Mouse (Mus musculus): ENCODE measurements at regions not wholly inside any gene's neighbourhood (a gene's known extent, or its start where the extent isn't known, plus 50 kb on each side); places are given as distances from the start of the nearest gene placed in this dataset.

DNA sequence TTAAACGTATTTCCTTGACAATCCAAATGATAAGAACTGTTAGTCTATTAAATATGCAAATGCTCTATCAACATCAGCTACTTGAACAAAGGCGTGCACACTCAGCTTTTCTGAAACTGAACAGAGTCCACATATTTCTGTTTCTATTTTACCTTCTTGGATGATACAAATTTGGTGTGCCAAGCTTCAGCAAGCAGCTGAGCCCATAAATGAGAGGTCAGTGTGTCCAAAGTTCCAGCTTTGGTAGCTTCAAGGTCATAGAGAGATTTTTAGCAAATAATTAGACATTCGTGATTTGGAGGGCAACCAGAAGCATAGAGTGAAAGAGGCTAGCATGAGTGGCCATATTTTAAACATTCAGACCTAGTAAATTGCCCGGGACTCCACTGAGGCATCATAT lies 140.7 kb upstream of the Pkn2 start:
- H3K36me3 ChIP-seq (ENCODE audit: control insufficient read depth, insufficient read depth, low read length, poor library complexity, severe bottlenecking): no peaks in the 10 kb centered on the region
- H3K4me1 ChIP-seq (ENCODE audit: control insufficient read depth in 2 of 2, insufficient read depth in 2 of 2, low read length in 2 of 2, poor library complexity in 1 of 2): no peaks in the 10 kb centered on the region
- in situ Hi-C loops (cut with MboI; ENCODE audit: low sequenced_read_pairs in 2 of 2, unreplicated experiment in 2 of 2): no loop called here
- no peaks in the 10 kb centered on the region for H3K9me3 ChIP-seq (ENCODE audit: control insufficient read depth, insufficient read depth, low read depth, low read length)
- DNase-seq (ENCODE audit: low read depth, low spot score): no peak
- H3K9ac ChIP-seq (ENCODE audit: insufficient read depth, low read depth, low read length, poor library complexity, severe bottlenecking): no peak overlapping the region
- H3K4me3 ChIP-seq (ENCODE audit: insufficient read depth in 1 of 2, low read depth in 1 of 2, low read length in 2 of 2, poor library complexity in 1 of 2, severe bottlenecking in 1 of 2): no peak overlapping the region
- no peak for TF ChIP-seq HCFC1 (IDR thresholded peaks at IDR 0.05; ENCODE audit: borderline replicate concordance, insufficient read depth, low read length)
- no peak for TF ChIP-seq MAFK (IDR thresholded peaks at IDR 0.05; ENCODE audit: insufficient read depth, low read depth, low read length)
- TF ChIP-seq ZC3H11A (IDR thresholded peaks at IDR 0.05; ENCODE audit: borderline replicate concordance, low read depth, low read length): no peak
- TF ChIP-seq CHD2 (IDR thresholded peaks at IDR 0.05; ENCODE audit: low read depth, low read length): no peak
- TF ChIP-seq ZNF384 (IDR thresholded peaks at IDR 0.05; ENCODE audit: low read depth, low read length): no peak
- no peak overlapping the region for H3K27ac ChIP-seq (ENCODE audit: insufficient read depth, low read depth, low read length, poor library complexity, severe bottlenecking)

GRCm38 (mm10) chr3:143021159-143021871 lies 139.5 kb upstream of the Pkn2 start:
- DNase-seq (ENCODE audit: low read depth, low spot score): no peak
- Histone ChIP-seq H3K9me3 (ENCODE audit: control insufficient read depth, insufficient read depth, low read depth, low read length) (no peaks in the 10 kb centered on the region), H3K27ac (ENCODE audit: insufficient read depth, low read depth, low read length, poor library complexity, severe bottlenecking) (no peak overlapping the region), H3K36me3 (ENCODE audit: control insufficient read depth, insufficient read depth, low read length, poor library complexity, severe bottlenecking) (no peaks in the 10 kb centered on the region), H3K4me1 (ENCODE audit: control insufficient read depth in 2 of 2, insufficient read depth in 2 of 2, low read length in 2 of 2, poor library complexity in 1 of 2) (no peaks in the 10 kb centered on the region), H3K9ac (ENCODE audit: insufficient read depth, low read depth, low read length, poor library complexity, severe bottlenecking) (no peak overlapping the region), H3K4me3 (ENCODE audit: insufficient read depth in 1 of 2, low read depth in 1 of 2, low read length in 2 of 2, poor library complexity in 1 of 2, severe bottlenecking in 1 of 2) (no peak overlapping the region)
- in situ Hi-C loops (cut with MboI; ENCODE audit: low sequenced_read_pairs in 2 of 2, unreplicated experiment in 2 of 2): no loop called here
- TF ChIP-seq ZNF384 (IDR thresholded peaks at IDR 0.05; ENCODE audit: low read depth, low read length) (no peak), HCFC1 (IDR thresholded peaks at IDR 0.05; ENCODE audit: borderline replicate concordance, insufficient read depth, low read length) (no peak), MAFK (IDR thresholded peaks at IDR 0.05; ENCODE audit: insufficient read depth, low read depth, low read length) (no peak), ZC3H11A (IDR thresholded peaks at IDR 0.05; ENCODE audit: borderline replicate concordance, low read depth, low read length) (no peak), CHD2 (IDR thresholded peaks at IDR 0.05; ENCODE audit: low read depth, low read length) (no peak)

GRCm38 (mm10) chr3:143017480-143017879 lies 135.7 kb upstream of the Pkn2 start:
- H3K27ac ChIP-seq (ENCODE audit: insufficient read depth, low read depth, low read length, poor library complexity, severe bottlenecking): no peak overlapping the region
- no peaks in the 10 kb centered on the region for H3K36me3 ChIP-seq (ENCODE audit: control insufficient read depth, insufficient read depth, low read length, poor library complexity, severe bottlenecking)
- no peak for DNase-seq (ENCODE audit: low read depth, low spot score)
- H3K9ac ChIP-seq (ENCODE audit: insufficient read depth, low read depth, low read length, poor library complexity, severe bottlenecking): no peak overlapping the region
- TF ChIP-seq HCFC1 (IDR thresholded peaks at IDR 0.05; ENCODE audit: borderline replicate concordance, insufficient read depth, low read length): no peak
- no peak for TF ChIP-seq ZC3H11A (IDR thresholded peaks at IDR 0.05; ENCODE audit: borderline replicate concordance, low read depth, low read length)
- TF ChIP-seq MAFK (IDR thresholded peaks at IDR 0.05; ENCODE audit: insufficient read depth, low read depth, low read length): no peak
- no peak for TF ChIP-seq ZNF384 (IDR thresholded peaks at IDR 0.05; ENCODE audit: low read depth, low read length)
- TF ChIP-seq CHD2 (IDR thresholded peaks at IDR 0.05; ENCODE audit: low read depth, low read length): no peak
- no peaks in the 10 kb centered on the region for H3K4me1 ChIP-seq (ENCODE audit: control insufficient read depth in 2 of 2, insufficient read depth in 2 of 2, low read length in 2 of 2, poor library complexity in 1 of 2)
- in situ Hi-C loops (cut with MboI; ENCODE audit: low sequenced_read_pairs in 2 of 2, unreplicated experiment in 2 of 2): no loop called here
- no peaks in the 10 kb centered on the region for H3K9me3 ChIP-seq (ENCODE audit: control insufficient read depth, insufficient read depth, low read depth, low read length)
- no peak overlapping the region for H3K4me3 ChIP-seq (ENCODE audit: insufficient read depth in 1 of 2, low read depth in 1 of 2, low read length in 2 of 2, poor library complexity in 1 of 2, severe bottlenecking in 1 of 2)

DNA sequence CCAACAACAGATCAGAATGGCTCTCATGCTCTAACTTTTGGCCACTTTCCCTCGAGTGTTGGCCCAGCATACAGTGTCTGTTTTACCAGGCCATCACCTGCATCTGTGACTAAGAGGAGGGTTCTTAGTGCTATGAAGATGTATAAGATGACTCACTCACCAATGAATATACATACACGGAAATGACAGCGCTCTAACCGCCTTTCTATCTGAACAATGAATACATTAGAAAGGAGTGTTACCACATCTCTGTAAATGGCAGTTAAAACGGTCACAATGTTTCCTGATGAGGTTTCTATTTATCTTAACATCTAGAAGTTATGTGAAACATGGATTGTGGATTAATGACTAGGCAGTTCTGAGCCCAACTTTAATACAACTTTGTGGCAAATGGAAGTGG lies 135.0 kb upstream of the Pkn2 start:
- no peak overlapping the region for H3K9ac ChIP-seq (ENCODE audit: insufficient read depth, low read depth, low read length, poor library complexity, severe bottlenecking)
- no peak overlapping the region for H3K4me3 ChIP-seq (ENCODE audit: insufficient read depth in 1 of 2, low read depth in 1 of 2, low read length in 2 of 2, poor library complexity in 1 of 2, severe bottlenecking in 1 of 2)
- no peaks in the 10 kb centered on the region for H3K36me3 ChIP-seq (ENCODE audit: control insufficient read depth, insufficient read depth, low read length, poor library complexity, severe bottlenecking)
- in situ Hi-C loops (cut with MboI; ENCODE audit: low sequenced_read_pairs in 2 of 2, unreplicated experiment in 2 of 2): no loop called here
- no peaks in the 10 kb centered on the region for H3K9me3 ChIP-seq (ENCODE audit: control insufficient read depth, insufficient read depth, low read depth, low read length)
- DNase-seq (ENCODE audit: low read depth, low spot score): no peak
- H3K27ac ChIP-seq (ENCODE audit: insufficient read depth, low read depth, low read length, poor library complexity, severe bottlenecking): no peak overlapping the region
- TF ChIP-seq ZC3H11A (IDR thresholded peaks at IDR 0.05; ENCODE audit: borderline replicate concordance, low read depth, low read length) (no peak), CHD2 (IDR thresholded peaks at IDR 0.05; ENCODE audit: low read depth, low read length) (no peak), MAFK (IDR thresholded peaks at IDR 0.05; ENCODE audit: insufficient read depth, low read depth, low read length) (no peak), HCFC1 (IDR thresholded peaks at IDR 0.05; ENCODE audit: borderline replicate concordance, insufficient read depth, low read length) (no peak), ZNF384 (IDR thresholded peaks at IDR 0.05; ENCODE audit: low read depth, low read length) (no peak)
- H3K4me1 ChIP-seq (ENCODE audit: control insufficient read depth in 2 of 2, insufficient read depth in 2 of 2, low read length in 2 of 2, poor library complexity in 1 of 2): no peaks in the 10 kb centered on the region
